Mouse (Mus musculus) CH12F3 (cell line): ENCODE data around the gene Rnf207.

Source experiments
- in situ Hi-C: fragments of 300-500 bp; cut with MboI; formaldehyde crosslinking; loops from 2 replicates; pipeline ENCODE4 v1.14.3; 2020; ENCODE audit warnings: low sequenced_read_pairs

The Rnf207 gene

GRCm38 (mm10) chr4:152332952-152333351, 14.2 kb upstream of the Rnf207 start:
- in situ Hi-C loops = no loop called here

DNA sequence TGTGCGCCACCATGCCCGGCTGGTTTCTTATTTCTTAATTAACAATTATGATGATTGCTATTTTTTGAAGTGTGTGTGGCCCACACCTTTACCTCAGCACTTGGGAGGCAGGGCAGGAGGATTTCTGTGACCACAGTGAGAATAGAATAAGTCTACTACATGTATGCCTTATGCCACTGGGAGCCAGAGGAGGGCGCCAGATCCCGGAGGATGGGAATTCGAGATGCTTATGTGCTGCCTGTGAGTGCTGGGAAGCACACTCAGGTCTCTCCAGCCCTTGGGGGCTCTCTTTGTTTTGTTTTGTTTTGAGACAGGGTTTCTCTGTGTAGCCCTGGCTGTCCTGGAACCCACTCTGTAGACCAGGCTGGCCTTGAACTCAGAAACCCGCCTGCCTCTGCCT, 9.9 kb upstream of the Rnf207 start:
- in situ Hi-C loops = no loop called here

- in situ Hi-C loops = no loop called here
Measured at GRCm38 (mm10) chr4:152326543-152326942, 7.8 kb upstream of the Rnf207 start.

- in situ Hi-C loops = no loop called here
Measured at GRCm38 (mm10) chr4:152325574-152326411, 7.0 kb upstream of the Rnf207 start, which contains the start of gene Rpl22. Rpl22 (plus strand) TSS chr4:152325742.

GRCm38 (mm10) chr4:152324641-152325562, 6.1 kb upstream of the Rnf207 start:
- in situ Hi-C loops = no loop called here

DNA sequence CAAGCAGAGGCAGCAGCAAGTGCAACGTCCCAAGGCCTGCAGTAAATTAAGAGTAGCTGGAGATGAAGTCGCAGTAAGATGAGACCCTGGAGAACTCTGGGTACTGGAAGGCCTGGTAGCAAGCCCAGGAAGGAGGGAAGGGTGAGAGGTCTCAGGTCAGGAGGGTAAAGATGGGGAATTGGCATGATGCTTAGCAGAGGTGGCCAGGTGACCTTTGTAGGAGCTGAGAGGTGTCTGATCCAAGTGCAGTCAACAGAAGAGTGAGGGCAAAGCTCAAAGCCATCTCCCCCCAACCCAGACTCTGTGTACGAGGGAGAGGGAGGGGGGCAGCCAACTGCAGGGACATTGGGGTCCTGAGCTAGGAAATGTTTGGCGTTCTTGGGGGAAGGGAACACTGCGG, 2.7 kb upstream of the Rnf207 start:
- in situ Hi-C loops = no loop called here

DNA sequence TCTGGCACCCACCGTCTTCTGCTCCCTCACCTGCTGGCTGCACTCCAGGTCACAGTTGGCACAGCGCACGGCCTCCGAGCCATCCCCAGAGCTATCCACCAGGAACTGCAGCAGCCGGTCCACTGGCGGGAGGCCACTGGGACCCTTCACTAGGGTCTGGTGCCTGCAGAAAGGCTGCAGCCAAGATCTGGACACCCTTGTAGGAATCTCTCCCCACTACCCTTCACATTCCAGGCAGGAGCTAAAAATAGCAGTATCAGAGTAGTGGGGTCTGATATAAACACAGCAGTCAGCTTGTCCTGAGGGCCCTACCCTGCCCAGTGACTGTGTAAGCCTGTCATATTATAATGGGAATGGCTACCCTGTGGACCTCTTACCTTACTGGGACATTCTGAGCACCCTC, 1.2 kb downstream of the Rnf207 start:
- in situ Hi-C loops = no loop called here

DNA sequence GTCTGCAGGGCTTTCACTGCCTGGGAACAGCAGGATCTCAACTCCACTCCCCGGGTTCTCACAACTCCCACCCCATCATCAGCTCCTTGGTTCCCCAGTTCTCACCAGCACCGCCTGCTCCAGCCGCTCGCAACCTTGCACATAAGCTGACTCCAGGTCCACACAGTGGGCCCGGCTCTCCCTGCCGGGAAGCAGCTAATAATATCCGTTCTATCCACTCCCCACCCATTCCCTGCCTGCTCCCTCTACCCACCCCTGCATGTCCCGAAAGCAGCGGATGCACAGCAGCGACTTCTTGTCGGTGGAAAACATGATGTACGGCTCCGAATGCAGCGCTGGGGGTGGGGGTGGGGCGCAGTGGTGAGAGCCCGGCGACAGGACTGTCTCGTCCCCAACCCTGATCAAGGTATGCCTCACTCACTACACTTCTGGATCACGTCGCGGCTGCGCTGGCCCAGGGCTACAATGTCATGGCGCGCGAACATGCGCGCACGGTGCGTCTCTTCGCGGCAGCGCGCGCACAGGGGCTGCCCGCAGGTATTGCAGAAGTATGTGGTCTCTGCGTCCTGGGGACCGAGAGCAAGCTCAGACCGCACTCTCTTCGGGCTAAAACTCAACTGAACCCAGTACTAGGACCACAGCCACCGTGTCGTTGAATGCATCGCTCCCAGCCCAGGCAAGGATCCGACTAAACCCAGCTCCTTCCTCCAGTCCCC, 3.1 kb downstream of the Rnf207 start:
- in situ Hi-C loops = no loop called here

DNA sequence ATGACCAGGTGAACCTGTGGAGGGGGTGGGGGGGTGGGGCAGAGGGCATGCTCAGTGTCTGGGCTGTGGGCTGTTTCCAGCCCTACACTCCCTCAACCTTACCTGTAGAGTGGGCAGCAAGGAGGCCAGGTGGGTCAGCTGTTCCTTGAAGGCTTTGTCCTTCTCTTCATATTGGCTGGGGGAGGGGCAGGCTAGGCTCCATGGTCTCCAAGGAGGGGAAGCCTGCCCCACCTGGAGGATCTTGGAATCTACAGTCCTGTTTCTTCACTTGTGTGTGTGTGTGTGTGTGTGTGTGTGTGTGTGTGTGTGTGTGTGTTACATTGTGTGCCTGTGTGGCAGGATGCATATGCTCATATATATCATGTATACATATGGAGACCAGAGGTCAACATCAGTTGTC, 4.9 kb downstream of the Rnf207 start:
- in situ Hi-C loops = no loop called here

DNA sequence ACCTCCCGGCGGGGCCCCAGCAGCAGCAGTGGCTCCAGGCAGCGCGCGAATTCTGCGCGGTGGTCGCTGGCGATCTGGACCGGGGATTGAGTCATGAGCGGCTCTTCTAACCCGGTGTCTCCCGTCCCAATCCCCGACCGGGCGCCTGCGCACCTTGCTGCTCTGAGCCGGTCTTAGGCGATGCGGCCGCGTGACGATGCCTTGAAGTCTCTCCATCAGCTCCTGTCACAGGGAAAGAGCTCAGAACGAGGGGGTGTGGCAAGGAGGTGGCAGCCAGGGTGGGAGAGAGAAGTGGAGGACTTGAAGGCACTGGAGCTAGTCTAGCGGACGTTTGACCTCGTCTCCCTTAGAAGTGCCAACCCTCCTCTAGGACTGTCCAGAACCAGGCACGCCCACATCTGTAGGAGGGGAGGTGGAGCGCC, 5.6 kb downstream of the Rnf207 start:
- in situ Hi-C loops = no loop called here

DNA sequence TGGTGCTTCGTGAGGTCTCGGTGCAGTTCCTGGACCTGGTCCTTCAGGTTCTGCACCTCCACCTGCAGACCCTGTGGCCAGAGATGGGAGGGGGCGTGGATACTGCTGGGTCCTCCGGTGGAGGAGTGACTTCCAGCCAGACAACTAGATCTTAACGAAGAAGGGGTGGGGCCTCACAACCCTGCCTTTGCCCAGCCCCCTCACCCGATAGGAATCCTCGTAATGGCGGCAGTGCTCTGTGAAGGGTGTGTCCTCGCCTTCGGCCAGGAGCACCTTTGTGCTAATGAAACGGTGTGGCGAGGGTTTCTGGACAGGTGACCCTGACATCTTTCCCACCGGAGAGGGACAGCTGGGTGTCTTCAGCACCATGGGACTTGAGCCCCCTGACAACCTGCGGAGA, 6.6 kb downstream of the Rnf207 start:
- in situ Hi-C loops = no loop called here

- in situ Hi-C loops = no loop called here
Measured at GRCm38 (mm10) chr4:152307542-152307941, 11.3 kb downstream of the Rnf207 start.

- in situ Hi-C loops = no loop called here
Measured at GRCm38 (mm10) chr4:152305991-152306390, 12.8 kb downstream of the Rnf207 start.

GRCm38 (mm10) chr4:152304685-152305084, 14.1 kb downstream of the Rnf207 start:
- in situ Hi-C loops = no loop called here

GRCm38 (mm10) chr4:152303172-152303571, 15.6 kb downstream of the Rnf207 start:
- in situ Hi-C loops = no loop called here

- in situ Hi-C loops = no loop called here
Measured at GRCm38 (mm10) chr4:152302012-152302411, 16.8 kb downstream of the Rnf207 start.

GRCm38 (mm10) chr4:152300375-152300774, 18.4 kb downstream of the Rnf207 start:
- in situ Hi-C loops = no loop called here

GRCm38 (mm10) chr4:152298836-152299235, 20.0 kb downstream of the Rnf207 start:
- in situ Hi-C loops = no loop called here

- in situ Hi-C loops = no loop called here
Measured at GRCm38 (mm10) chr4:152296874-152297861, 21.6 kb downstream of the Rnf207 start, which contains the start of gene Icmt. Icmt (plus strand) TSS chr4:152297227.

- in situ Hi-C loops = no loop called here
Measured at GRCm38 (mm10) chr4:152296371-152296770, 22.4 kb downstream of the Rnf207 start.
